Mouse (Mus musculus) CH12.LX (cell line): ENCODE data around the gene Pxdc1. TPM values are rescaled to one million over a fixed set of nuclear protein-coding genes. Genes with fewer than 3 reads are reported as not detected.

Experiments used
- DNase-seq: peaks from one replicate; pipeline ENCODE4 v3.0.0-alpha.2; 2013; ENCODE audit errors: extremely low read depth
- H3K27ac ChIP-seq: 2 replicates; pipeline ENCODE4 v1.5.1; 2012; ENCODE audit warnings: low read depth, mild to moderate bottlenecking, control low read depth, moderate library complexity; ENCODE audit not compliant: insufficient read depth
- H3K27me3 ChIP-seq: replicated peaks from 2 replicates; pipeline ENCODE3; 2012; ENCODE audit warnings: inconsistent platforms
- H3K36me3 ChIP-seq, 2 experiments: replicated peaks in 1 of 2; 2 replicates each; pipeline versions ENCODE3 to v1.6.1; 2012; ENCODE audit warnings: inconsistent platforms in 1 of 2, low read length in 1 of 2, mild to moderate bottlenecking in 1 of 2, mixed read lengths in 1 of 2, moderate library complexity in 1 of 2; ENCODE audit not compliant: control insufficient read depth in 1 of 2, insufficient read depth in 1 of 2
- H3K4me1 ChIP-seq, 2 experiments: 2 replicates each; pipeline ENCODE4 v1.6.1; 2012; ENCODE audit warnings: inconsistent platforms in 1 of 2, moderate library complexity in 1 of 2; ENCODE audit not compliant: insufficient read depth in 2 of 2, control insufficient read depth in 1 of 2
- H3K4me2 ChIP-seq: 2 replicates; pipeline ENCODE4 v1.6.1; 2012; ENCODE audit warnings: low read depth, mild to moderate bottlenecking, control low read depth; ENCODE audit not compliant: poor library complexity, insufficient read depth, severe bottlenecking
- H3K4me3 ChIP-seq, 3 experiments: fragments of 150-350 bp in 1 of 3; sonication (generic) in 1 of 3; replicated peaks in 1 of 3; 2 replicates each; pipeline versions ENCODE3 to v1.5.1; 2011 to 2012; ENCODE audit warnings: low read depth in 2 of 3, low read length in 2 of 3, mild to moderate bottlenecking in 2 of 3, moderate library complexity in 2 of 3, control low read depth in 1 of 3, improper control_type of control experiment in 1 of 3, inconsistent platforms in 1 of 3, mixed read lengths in 1 of 3; ENCODE audit not compliant: poor library complexity in 1 of 3
- H3K79me2 ChIP-seq: replicated peaks from 2 replicates; pipeline ENCODE4 v1.6.1; 2012; ENCODE audit warnings: mild to moderate bottlenecking, moderate library complexity; ENCODE audit not compliant: control insufficient read depth, poor library complexity, insufficient read depth, severe bottlenecking; ENCODE audit errors: extremely low read depth
- H3K9ac ChIP-seq: 2 replicates; pipeline ENCODE4 v1.6.1; 2012; ENCODE audit warnings: low read depth, mild to moderate bottlenecking, control low read depth, moderate library complexity; ENCODE audit not compliant: insufficient read depth
- H3K9me3 ChIP-seq: replicated peaks from 2 replicates; pipeline ENCODE3; 2012; ENCODE audit warnings: low read length, inconsistent platforms, mixed read lengths
- CTCF ChIP-seq, 2 experiments: IDR thresholded peaks in 1 of 2; conservative IDR thresholded peaks in 1 of 2; 2 replicates each; pipeline ENCODE4 v1.5.1; 2011 to 2012; ENCODE audit warnings: low read depth in 2 of 2, low read length in 2 of 2, improper control_type of control experiment in 1 of 2, inconsistent platforms in 1 of 2, mild to moderate bottlenecking in 1 of 2, moderate library complexity in 1 of 2
- E2F4 ChIP-seq: IDR thresholded peaks from 2 replicates; pipeline ENCODE4 v1.6.1; 2011; ENCODE audit warnings: low read depth, low read length, improper control_type of control experiment; ENCODE audit not compliant: insufficient replicate concordance
- EP300 ChIP-seq: IDR thresholded peaks from 2 replicates; pipeline ENCODE4 v1.6.1; 2011; ENCODE audit warnings: low read length, improper control_type of control experiment
- ETS1 ChIP-seq: conservative IDR thresholded peaks from 2 replicates; pipeline ENCODE4 v1.6.1; 2012; ENCODE audit warnings: low read depth, mild to moderate bottlenecking, inconsistent platforms, low read length, improper control_type of control experiment, moderate library complexity
- HCFC1 ChIP-seq: IDR thresholded peaks from 2 replicates; pipeline ENCODE4 v1.6.1; 2012; ENCODE audit warnings: low read depth, mild to moderate bottlenecking, inconsistent platforms, low read length, improper control_type of control experiment
- JUN ChIP-seq: IDR thresholded peaks from 2 replicates; pipeline ENCODE4 v1.6.1; 2011; ENCODE audit warnings: low read depth, mild to moderate bottlenecking, low read length, improper control_type of control experiment, moderate library complexity; ENCODE audit not compliant: insufficient read depth
- JUND ChIP-seq: conservative IDR thresholded peaks from 2 replicates; pipeline ENCODE4 v1.6.1; 2011; ENCODE audit warnings: low read depth, low read length, improper control_type of control experiment
- KAT2A ChIP-seq: IDR thresholded peaks from 2 replicates; pipeline ENCODE4 v1.6.1; 2012; ENCODE audit warnings: low read length, improper control_type of control experiment, inconsistent platforms; ENCODE audit not compliant: insufficient replicate concordance
- MAFK ChIP-seq: IDR thresholded peaks from 2 replicates; pipeline ENCODE4 v1.6.1; 2011; ENCODE audit warnings: low read length, improper control_type of control experiment; ENCODE audit not compliant: insufficient replicate concordance
- MAX ChIP-seq: IDR thresholded peaks from 2 replicates; pipeline ENCODE4 v1.6.1; 2011; ENCODE audit warnings: low read length, improper control_type of control experiment
- NELFE ChIP-seq: IDR thresholded peaks from 2 replicates; pipeline ENCODE4 v1.6.1; 2011; ENCODE audit warnings: low read depth, low read length, improper control_type of control experiment
- POLR2A ChIP-seq: IDR thresholded peaks from 2 replicates; pipeline ENCODE4 v1.6.1; 2011; ENCODE audit warnings: low read depth, mild to moderate bottlenecking, improper control_type of control experiment, low read length
- RAD21 ChIP-seq: IDR thresholded peaks from 2 replicates; pipeline ENCODE4 v1.6.1; 2011; ENCODE audit warnings: low read depth, mild to moderate bottlenecking, low read length, improper control_type of control experiment, moderate library complexity
- RCOR1 ChIP-seq: conservative IDR thresholded peaks from 2 replicates; pipeline ENCODE4 v1.6.1; 2012; ENCODE audit warnings: low read depth, mild to moderate bottlenecking, inconsistent platforms, low read length, improper control_type of control experiment
- UBTF ChIP-seq: IDR thresholded peaks from 2 replicates; pipeline ENCODE4 v1.6.1; 2012; ENCODE audit warnings: low read depth, mild to moderate bottlenecking, inconsistent platforms, low read length, improper control_type of control experiment, moderate library complexity
- USF1 ChIP-seq: IDR thresholded peaks from 2 replicates; pipeline ENCODE4 v1.6.1; 2014; ENCODE audit warnings: low read depth, mild to moderate bottlenecking, inconsistent platforms, low read length, improper control_type of control experiment
- USF2 ChIP-seq: conservative IDR thresholded peaks from 2 replicates; pipeline ENCODE4 v1.6.1; 2011; ENCODE audit warnings: low read depth, low read length, improper control_type of control experiment
- ZC3H11A ChIP-seq: IDR thresholded peaks from 2 replicates; pipeline ENCODE4 v1.6.1; 2012; ENCODE audit warnings: low read depth, mild to moderate bottlenecking, inconsistent platforms, low read length, improper control_type of control experiment
- dilution Hi-C: fragments of 300-500 bp; cut with MboI; formaldehyde crosslinking; loops from 2 replicates; pipeline ENCODE4 v1.14.3; 2020; ENCODE audit warnings: low sequenced_read_pairs; ENCODE audit not compliant: extremely low pct_unique_long_range_greater_than_20kb, extremely low pct_ligation_motif_present
- in situ Hi-C: fragments of 300-500 bp; cut with MboI; formaldehyde crosslinking; loops from 3 replicates; pipeline ENCODE4 v1.14.3; 2019; ENCODE audit warnings: low sequenced_read_pairs, low pct_ligation_motif_present, low pct_unique_long_range_greater_than_20kb, mixed read lengths
- polyA plus RNA-seq: library from polyadenylated mRNA; unstranded; fragments of >175 nt; gene quantifications from 2 replicates; pipeline ENCODE4 v1.2.1, GENCODE M21; 2012; ENCODE audit warnings: low read depth; ENCODE audit not compliant: insufficient read length
- total RNA-seq, 2 experiments: library from RNA; depleted of rRNA; stranded (reverse); fragments of 300-350 nt in 1 of 2; fragments of >200 nt in 1 of 2; gene quantifications; 2 replicates each; pipeline ENCODE4 v1.2.3; 2012 to 2014

The Pxdc1 gene
- total and polyA plus RNA-seq, 3 experiments: not detected

- TF ChIP-seq USF1: no peak
These were observed 23.2 kb upstream of the Pxdc1 start (continued) for GRCm38 (mm10) chr13:34676507-34676906.

GRCm38 (mm10) chr13:34675847-34676383, 22.6 kb upstream of the Pxdc1 start:
- dilution Hi-C loops: no loop called here

DNA sequence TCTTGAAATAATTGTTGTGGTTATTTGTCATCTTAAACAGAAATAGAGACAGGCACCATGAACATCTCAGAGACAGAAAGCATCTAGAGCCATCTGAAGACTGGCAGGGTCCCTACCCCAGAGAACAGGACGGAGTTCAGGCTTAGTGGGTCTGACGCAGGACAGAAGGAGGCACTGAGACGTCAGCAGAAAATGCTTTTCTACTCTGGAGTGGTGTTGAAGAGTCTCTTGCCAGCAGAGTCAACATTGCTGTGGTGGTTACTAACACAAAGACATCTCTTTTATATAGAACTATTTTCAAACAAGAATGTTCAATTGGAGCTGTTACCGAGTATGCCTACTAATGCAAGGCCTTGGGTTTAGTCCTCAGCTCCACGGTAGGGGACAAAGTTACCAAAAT, 20.1 kb upstream of the Pxdc1 start:
- H3K4me2 ChIP-seq: no peak overlapping the region
- H3K4me3 ChIP-seq: no peak overlapping the region
- no peak overlapping the region for H3K9ac ChIP-seq
- H3K36me3 ChIP-seq: no peaks in the 10 kb centered on the region
- no peak overlapping the region for H3K27ac ChIP-seq
- H3K9me3 ChIP-seq: peaks cover 6% of the 10 kb centered on the region
- dilution Hi-C loops (no loop called here), in situ Hi-C loops (no loop called here)
- H3K27me3 ChIP-seq: no peaks in the 10 kb centered on the region
- no peak for TF ChIP-seq CTCF (conservative IDR thresholded peaks at IDR 0.05 in 1 of 2, IDR thresholded peaks at IDR 0.05 in 1 of 2; ENCODE audit: low read depth in 2 of 2, low read length in 2 of 2)
- no peak for TF ChIP-seq JUN
- TF ChIP-seq RAD21: no peak
- TF ChIP-seq E2F4: no peak
- TF ChIP-seq MAX: no peak
- no peak for TF ChIP-seq JUND
- no peak for TF ChIP-seq USF2
- no peak for TF ChIP-seq ETS1
- no peak for TF ChIP-seq MAFK
- no peak for TF ChIP-seq KAT2A
- no peak for TF ChIP-seq EP300
- no peak for TF ChIP-seq ZC3H11A
- no peak for TF ChIP-seq HCFC1
- no peak for TF ChIP-seq UBTF
- no peak for TF ChIP-seq POLR2A
- no peak for TF ChIP-seq RCOR1
- no peak for DNase-seq
- no peaks in the 10 kb centered on the region for H3K79me2 ChIP-seq
- H3K4me1 ChIP-seq: peaks cover 0 to 20% of the 10 kb centered on the region in 2 experiments; a peak in 3 of 4 replicates

More at GRCm38 (mm10) chr13:34675847-34676383, 22.6 kb upstream of the Pxdc1 start:
- in situ Hi-C loops: no loop called here
- H3K9me3 ChIP-seq: no peaks in the 10 kb centered on the region
- no peak for TF ChIP-seq NELFE
- no peak for TF ChIP-seq USF1
- TF ChIP-seq MAX: no peak
- H3K9ac ChIP-seq: no peak overlapping the region
- no peak overlapping the region for H3K4me2 ChIP-seq
- H3K27ac ChIP-seq: no peak overlapping the region
- DNase-seq: no peak
- H3K79me2 ChIP-seq: no peaks in the 10 kb centered on the region
- H3K4me3 ChIP-seq: no peak overlapping the region
- H3K36me3 ChIP-seq: no peaks in the 10 kb centered on the region
- H3K4me1 ChIP-seq: peaks cover 0 to 14% of the 10 kb centered on the region in 2 experiments; a peak in 2 of 4 replicates
- H3K27me3 ChIP-seq: no peaks in the 10 kb centered on the region
